Mouse (Mus musculus) testis, adult 2 months (tissue): ENCODE measurements around the gene Rap1gap2.

Experiments used
- CTCF ChIP-seq: fragments of 200-500 bp; IDR thresholded peaks from 2 replicates; pipeline ENCODE4 v1.5.1; 2012; ENCODE audit warnings: low read depth, mild to moderate bottlenecking, inconsistent platforms, low read length, moderate library complexity; ENCODE audit not compliant: control insufficient read depth, insufficient read depth, insufficient replicate concordance
- POLR2A ChIP-seq: fragments of 200-500 bp; IDR thresholded peaks from 2 replicates; pipeline ENCODE4 v1.6.1; 2012; ENCODE audit warnings: low read depth, mild to moderate bottlenecking, inconsistent platforms, low read length, moderate library complexity; ENCODE audit not compliant: control insufficient read depth

DNA sequence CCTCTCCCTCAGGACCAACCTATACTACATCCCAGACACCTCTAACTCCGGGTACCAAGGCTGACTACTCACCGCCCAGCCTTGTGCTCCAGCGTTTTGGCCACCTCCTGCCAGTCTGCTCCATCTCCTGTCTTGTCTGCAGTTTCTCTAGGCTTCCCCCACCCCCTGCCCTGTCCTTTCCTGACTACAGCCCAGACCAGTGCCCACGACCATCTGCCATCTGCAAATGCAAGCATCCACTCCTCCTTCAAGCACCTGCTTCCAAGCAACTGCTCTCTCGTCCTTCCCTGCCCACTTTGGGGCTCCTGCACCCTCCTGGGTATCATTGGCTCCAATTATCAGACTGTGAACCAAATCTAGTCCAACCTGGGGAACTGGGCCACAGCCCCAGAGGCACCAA is 24.3 kb downstream of the Rap1gap2 start:
- TF ChIP-seq CTCF (no peak), POLR2A (no peak)
